Mouse (Mus musculus) heart, embryonic 11.5 days (tissue): ENCODE results near the gene Atp8a2. TPM values are rescaled to one million over a fixed set of nuclear protein-coding genes. Genes with fewer than 3 reads are reported as not detected.

Experiments
- ATAC-seq: fragments of 200-750 bp; cut with Nextera tagmentation; replicated peaks from 2 replicates; pipeline ENCODE4 v1.8.0; 2017; ENCODE audit warnings: moderate library complexity; ENCODE audit not compliant: insufficient number of reproducible peaks, low FRiP score, low TSS enrichment
- H3K27ac ChIP-seq: fragments of 300-500 bp; sonication (generic); 2 replicates; pipeline ENCODE4 v1.5.1; 2014; ENCODE audit warnings: mild to moderate bottlenecking, low read depth, low read length
- H3K27me3 ChIP-seq: fragments of 300-500 bp; sonication (generic); 2 replicates; pipeline ENCODE4 v1.6.1; 2014; ENCODE audit warnings: mild to moderate bottlenecking, low read length, mixed read lengths; ENCODE audit not compliant: control insufficient read depth, insufficient read depth
- H3K36me3 ChIP-seq: fragments of 300-500 bp; sonication (generic); 2 replicates; pipeline ENCODE4 v1.6.1; 2014; ENCODE audit warnings: mild to moderate bottlenecking, low read length, moderate library complexity, mixed read lengths; ENCODE audit not compliant: control insufficient read depth, insufficient read depth
- H3K4me1 ChIP-seq: fragments of 300-500 bp; sonication (generic); 2 replicates; pipeline ENCODE4 v1.6.1; 2014; ENCODE audit warnings: low read length; ENCODE audit not compliant: control insufficient read depth, insufficient read depth
- H3K4me2 ChIP-seq: fragments of 300-500 bp; sonication (generic); 2 replicates; pipeline ENCODE4 v1.6.1; 2014; ENCODE audit warnings: mild to moderate bottlenecking, moderate library complexity
- H3K4me3 ChIP-seq: fragments of 300-500 bp; sonication (generic); 2 replicates; pipeline ENCODE4 v1.5.1; 2014; ENCODE audit warnings: low read depth, low read length
- H3K9ac ChIP-seq: fragments of 300-500 bp; sonication (generic); 2 replicates; pipeline ENCODE4 v1.6.1; 2014; ENCODE audit warnings: mild to moderate bottlenecking, low read depth, low read length, moderate library complexity
- H3K9me3 ChIP-seq: fragments of 300-500 bp; sonication (generic); replicated peaks from 2 replicates; pipeline ENCODE4 v1.6.1; 2016; ENCODE audit warnings: low read length; ENCODE audit not compliant: control insufficient read depth
- WGBS: fragments of 180-500 bp; shearing (Covaris S2); extraction: QIAGEN DNeasy Blood & Tissue Kit; methylation state at CpG from one replicate; pipeline ENCODE4 v1.1.7; 2014; ENCODE audit not compliant: insufficient replicate concordance; 5-methylcytosine and 5-hydroxymethylcytosine counted together
- polyA plus RNA-seq: library from polyadenylated mRNA; unstranded; fragments of >200 nt; fragmentation: Nextera tagmentation; extraction: Ambion mirVana; gene quantifications from 2 replicates; pipeline ENCODE4 v1.2.1, GENCODE M21; 2014

The Atp8a2 gene
- polyA plus RNA-seq, 1 experiment from 2014 or later = 6.8 TPM

GRCm38 (mm10) chr14:59672893-59673515 is 524.0 kb downstream of the Atp8a2 start:
- H3K4me3 ChIP-seq = no peak overlapping the region
- H3K9me3 ChIP-seq = no peaks in the 10 kb centered on the region
- H3K4me1 ChIP-seq = peaks cover 6% of the 10 kb centered on the region
- no peaks in the 10 kb centered on the region for H3K36me3 ChIP-seq
- no peaks in the 10 kb centered on the region for H3K27me3 ChIP-seq
- ATAC-seq = no peak
- 74% methylated on average over 6 of the region's 6 CpGs for WGBS
- H3K9ac ChIP-seq = no peak overlapping the region
- H3K27ac ChIP-seq = no peak overlapping the region
- H3K4me2 ChIP-seq = no peak overlapping the region

- no peaks in the 10 kb centered on the region for H3K4me1 ChIP-seq
- ATAC-seq = no peak
- H3K27ac ChIP-seq = no peak overlapping the region
- no peaks in the 10 kb centered on the region for H3K9me3 ChIP-seq
- H3K36me3 ChIP-seq = no peaks in the 10 kb centered on the region
- H3K9ac ChIP-seq = no peak overlapping the region
- H3K27me3 ChIP-seq = no peaks in the 10 kb centered on the region
- WGBS = 92% methylated on average over 1 of the region's 1 CpGs
- no peak overlapping the region for H3K4me3 ChIP-seq
- H3K4me2 ChIP-seq = no peak overlapping the region
These were observed 539.9 kb downstream of the Atp8a2 start for GRCm38 (mm10) chr14:59657098-59657497.

- H3K4me3 ChIP-seq = no peak overlapping the region
- H3K27me3 ChIP-seq = no peaks in the 10 kb centered on the region
- H3K9ac ChIP-seq = no peak overlapping the region
- ATAC-seq = no peak
- no peaks in the 10 kb centered on the region for H3K4me1 ChIP-seq
- 64% methylated on average over 6 of the region's 6 CpGs for WGBS
- no peaks in the 10 kb centered on the region for H3K9me3 ChIP-seq
- H3K27ac ChIP-seq = no peak overlapping the region
- H3K4me2 ChIP-seq = no peak overlapping the region
- H3K36me3 ChIP-seq = no peaks in the 10 kb centered on the region
These were observed 540.4 kb downstream of the Atp8a2 start for GRCm38 (mm10) chr14:59656591-59656990.

- H3K27me3 ChIP-seq = no peaks in the 10 kb centered on the region
- no peak overlapping the region for H3K9ac ChIP-seq
- no peaks in the 10 kb centered on the region for H3K9me3 ChIP-seq
- no peak for ATAC-seq
- H3K4me1 ChIP-seq = peaks cover 7% of the 10 kb centered on the region
- no peak overlapping the region for H3K4me2 ChIP-seq
- no peak overlapping the region for H3K4me3 ChIP-seq
- H3K36me3 ChIP-seq = no peaks in the 10 kb centered on the region
- WGBS = 67% methylated on average over 6 of the region's 6 CpGs
- no peak overlapping the region for H3K27ac ChIP-seq
These were observed 547.6 kb downstream of the Atp8a2 start for GRCm38 (mm10) chr14:59649337-59649736.

- Histone ChIP-seq H3K4me1 (peaks cover 14% of the 10 kb centered on the region), H3K27me3 (no peaks in the 10 kb centered on the region), H3K4me3 (no peak overlapping the region), H3K4me2 (no peak overlapping the region), H3K9ac (no peak overlapping the region), H3K36me3 (no peaks in the 10 kb centered on the region), H3K9me3 (no peaks in the 10 kb centered on the region), H3K27ac (no peak overlapping the region)
- WGBS = 79% methylated on average over 10 of the region's 10 CpGs
- ATAC-seq = no peak
These were observed 548.4 kb downstream of the Atp8a2 start for GRCm38 (mm10) chr14:59648611-59649010.

GRCm38 (mm10) chr14:59646826-59647697 is 549.9 kb downstream of the Atp8a2 start:
- no peak overlapping the region for H3K4me2 ChIP-seq
- no peaks in the 10 kb centered on the region for H3K9me3 ChIP-seq
- no peak overlapping the region for H3K9ac ChIP-seq
- H3K27me3 ChIP-seq = no peaks in the 10 kb centered on the region
- ATAC-seq = no peak
- peak overlapping the region; percentile 59; the same call in 1 of the 2 replicates for H3K27ac ChIP-seq
- no peaks in the 10 kb centered on the region for H3K36me3 ChIP-seq
- 59% methylated on average over 16 of the region's 16 CpGs for WGBS
- no peak overlapping the region for H3K4me3 ChIP-seq
- peaks cover 18% of the 10 kb centered on the region for H3K4me1 ChIP-seq

GRCm38 (mm10) chr14:59644896-59645295 is 552.1 kb downstream of the Atp8a2 start:
- 64% methylated on average over 3 of the region's 3 CpGs for WGBS
- no peak overlapping the region for H3K4me2 ChIP-seq

GRCm38 (mm10) chr14:59644166-59644565 is 552.8 kb downstream of the Atp8a2 start:
- WGBS = 76% methylated on average over 1 of the region's 1 CpGs
- Histone ChIP-seq H3K9ac (no peak overlapping the region), H3K27me3 (no peaks in the 10 kb centered on the region), H3K4me2 (no peak overlapping the region), H3K4me1 (peaks cover 26% of the 10 kb centered on the region), H3K36me3 (no peaks in the 10 kb centered on the region), H3K4me3 (no peak overlapping the region), H3K9me3 (no peaks in the 10 kb centered on the region), H3K27ac (no peak overlapping the region)
- ATAC-seq = no peak

More at GRCm38 (mm10) chr14:59644896-59645295, 552.1 kb downstream of the Atp8a2 start:
- H3K9ac ChIP-seq = no peak overlapping the region
- H3K36me3 ChIP-seq = no peaks in the 10 kb centered on the region
- H3K4me1 ChIP-seq = peaks cover 24% of the 10 kb centered on the region
- H3K27me3 ChIP-seq = no peaks in the 10 kb centered on the region
- H3K9me3 ChIP-seq = no peaks in the 10 kb centered on the region
- no peak overlapping the region for H3K27ac ChIP-seq
- no peak overlapping the region for H3K4me3 ChIP-seq
- ATAC-seq = no peak
